13 mouse cellular contexts compared by ENCODE assay signal in genomic region chr2:153428485-153428884, GRCm38 (mm10).
A peak's percentile ranks its signal among the peaks of the same experiment; 100 is the strongest.
DNase-seq lines count a peak whose midpoint lies in the region; ATAC-seq and TF ChIP-seq lines count a peak whose summit lies in the region.
"Had no signal": no experiment of that assay in that cellular context is flagged by ENCODE, and none has a peak within 500 bp of the region (broad histone marks: within the 10 kb centered on the region; RNA-seq: fewer than 3 reads in every experiment).

No protein-coding gene starts in this region.

- no peaks in the 10 kb centered on the region for H3K27me3 ChIP-seq in heart, embryonic 11.5 days (ENCODE audit: control insufficient read depth, insufficient read depth, low read length)
- no peaks in the 10 kb centered on the region for H3K27me3 ChIP-seq in midbrain, embryonic 10.5 days (ENCODE audit: low read depth, poor library complexity, severe bottlenecking)
- no peaks in the 10 kb centered on the region; the same call in 1 of the 2 replicates for H3K27me3 ChIP-seq in midbrain, embryonic 11.5 days (ENCODE audit: control insufficient read depth, insufficient read depth, low read length)
- no peaks in the 10 kb centered on the region for H3K27me3 ChIP-seq in intestine, postnatal 0 days (replicated peaks; ENCODE audit: control insufficient read depth, insufficient read depth, low read length)
- H3K27me3 ChIP-seq in small intestine, adult 2 months (ENCODE audit: control insufficient read depth, insufficient read depth, low read length), result no peaks in the 10 kb centered on the region
- no peaks in the 10 kb centered on the region for H3K27me3 ChIP-seq in cerebellum, adult 2 months (ENCODE audit: control insufficient read depth, insufficient read depth, low read length)
- H3K27me3 ChIP-seq: hindbrain, embryonic 13.5 days; liver, embryonic 13.5 days had no signal

- no peak overlapping the region for H3K4me2 ChIP-seq in heart, embryonic 11.5 days
- no peak overlapping the region for H3K4me2 ChIP-seq in midbrain, embryonic 11.5 days
- no peak overlapping the region for H3K4me2 ChIP-seq in intestine, postnatal 0 days (replicated peaks; ENCODE audit: low read depth)
- H3K4me2 ChIP-seq: hindbrain, embryonic 13.5 days; liver, embryonic 13.5 days had no signal

- WGBS in heart, embryonic 11.5 days (ENCODE audit: insufficient replicate concordance), result 56% methylated on average over 2 of the region's 2 CpGs
- WGBS in midbrain, embryonic 10.5 days, result 66% methylated on average over 2 of the region's 2 CpGs
- 77% methylated on average over 2 of the region's 2 CpGs for WGBS in midbrain, embryonic 11.5 days
- 30% methylated on average over 2 of the region's 2 CpGs for WGBS in intestine, postnatal 0 days
- 52% methylated on average over 2 of the region's 2 CpGs for WGBS in small intestine, adult 2 months
- WGBS in cerebellum, adult 2 months, result 51% methylated on average over 2 of the region's 2 CpGs

- H3K9ac ChIP-seq in heart, embryonic 11.5 days (ENCODE audit: low read depth, low read length), result no peak overlapping the region
- no peak overlapping the region for H3K9ac ChIP-seq in midbrain, embryonic 11.5 days (ENCODE audit: low read length)
- no peak overlapping the region for H3K9ac ChIP-seq in intestine, postnatal 0 days (ENCODE audit: low read depth, low read length)
- H3K9ac ChIP-seq: hindbrain, embryonic 13.5 days; liver, embryonic 13.5 days had no signal

- no peak for TF ChIP-seq POLR2A in small intestine, adult 2 months (IDR thresholded peaks at IDR 0.05; ENCODE audit: low read depth, low read length)
- TF ChIP-seq POLR2A in cerebellum, adult 2 months (IDR thresholded peaks at IDR 0.05; ENCODE audit: borderline replicate concordance, insufficient read depth, low read length), result no peak

- DNase-seq in heart, postnatal 4 days, result no peak
- DNase-seq in midbrain, embryonic 10.5 days (ENCODE audit: low spot score), result no peak
- no peak for DNase-seq in midbrain, embryonic 11.5 days (ENCODE audit: low spot score, missing footprints)
- no peak for DNase-seq in cerebellum, adult 2 months
- no peak for DNase-seq in right cerebral cortex, postnatal 4 days
- DNase-seq: cerebellum, postnatal 25 days; gastrocnemius, adult 2 months; liver, embryonic 13.5 days had no signal

- no peak for TF ChIP-seq CTCF in intestine, postnatal 0 days (IDR thresholded peaks at IDR 0.05; ENCODE audit: low read depth)
- TF ChIP-seq CTCF in small intestine, adult 2 months (IDR thresholded peaks at IDR 0.05; ENCODE audit: extremely low read depth, insufficient read length, insufficient replicate concordance, low read depth, low read length), result no peak
- no peak for TF ChIP-seq CTCF in cerebellum, adult 2 months (IDR thresholded peaks at IDR 0.05; ENCODE audit: borderline replicate concordance, insufficient read depth, low read depth, low read length)

- peak overlapping the region; percentile 29 for H3K27ac ChIP-seq in heart, embryonic 11.5 days (ENCODE audit: low read depth, low read length)
- peak overlapping the region; percentile 87; the same call in 1 of the 2 replicates for H3K27ac ChIP-seq in midbrain, embryonic 10.5 days (replicated peaks)
- H3K27ac ChIP-seq in midbrain, embryonic 11.5 days (ENCODE audit: low read depth, low read length), result no peak overlapping the region
- H3K27ac ChIP-seq in intestine, postnatal 0 days (ENCODE audit: low read depth, low read length), result peak overlapping the region; percentile 43
- H3K27ac ChIP-seq in small intestine, adult 2 months (ENCODE audit: insufficient read depth, low read depth, low read length), result peak overlapping the region; percentile 32; the same call in 1 of the 2 replicates
- no peak overlapping the region for H3K27ac ChIP-seq in cerebellum, adult 2 months (ENCODE audit: insufficient read depth, low read length)
- H3K27ac ChIP-seq: gastrocnemius, adult 2 months; hindbrain, embryonic 13.5 days; kidney, postnatal 0 days had no signal

- no peak overlapping the region for H3K4me3 ChIP-seq in heart, embryonic 11.5 days (ENCODE audit: low read depth, low read length)
- H3K4me3 ChIP-seq in midbrain, embryonic 10.5 days, result no peak overlapping the region
- no peak overlapping the region for H3K4me3 ChIP-seq in midbrain, embryonic 11.5 days (ENCODE audit: low read depth, low read length)
- no peak overlapping the region for H3K4me3 ChIP-seq in intestine, postnatal 0 days (ENCODE audit: low read depth, low read length)
- H3K4me3 ChIP-seq in small intestine, adult 2 months (ENCODE audit: low read depth, low read length), result no peak overlapping the region
- no peak overlapping the region for H3K4me3 ChIP-seq in cerebellum, adult 2 months (replicated peaks; ENCODE audit: insufficient read depth, low read depth, low read length)
- H3K4me3 ChIP-seq: gastrocnemius, adult 2 months; hindbrain, embryonic 13.5 days; liver, embryonic 13.5 days had no signal

- no peak for ATAC-seq in heart, embryonic 11.5 days (replicated peaks; ENCODE audit: insufficient number of reproducible peaks, low FRiP score, low TSS enrichment)
- no peak for ATAC-seq in midbrain, embryonic 11.5 days (ENCODE audit: low FRiP score)
- no peak for ATAC-seq in intestine, postnatal 0 days

- peaks cover 82% of the 10 kb centered on the region for H3K4me1 ChIP-seq in heart, embryonic 11.5 days (ENCODE audit: control insufficient read depth, insufficient read depth, low read length)
- H3K4me1 ChIP-seq in midbrain, embryonic 10.5 days, result peaks cover 74% of the 10 kb centered on the region
- H3K4me1 ChIP-seq in midbrain, embryonic 11.5 days (ENCODE audit: control insufficient read depth, insufficient read depth, low read length), result peaks cover 19% of the 10 kb centered on the region
- peaks cover 25% of the 10 kb centered on the region for H3K4me1 ChIP-seq in intestine, postnatal 0 days (replicated peaks; ENCODE audit: control insufficient read depth, insufficient read depth, low read length)
- H3K4me1 ChIP-seq in small intestine, adult 2 months (ENCODE audit: control insufficient read depth, insufficient read depth, insufficient read length, low read length), result peaks cover 35% of the 10 kb centered on the region
- H3K4me1 ChIP-seq in cerebellum, adult 2 months (ENCODE audit: control insufficient read depth, insufficient read depth, low read length), result peaks cover 8% of the 10 kb centered on the region

- no peaks in the 10 kb centered on the region for H3K9me3 ChIP-seq in heart, embryonic 11.5 days (replicated peaks; ENCODE audit: control insufficient read depth, low read length)
- no peaks in the 10 kb centered on the region for H3K9me3 ChIP-seq in midbrain, embryonic 10.5 days (replicated peaks)
- H3K9me3 ChIP-seq in midbrain, embryonic 11.5 days (ENCODE audit: control insufficient read depth, low read length), result no peaks in the 10 kb centered on the region
- no peaks in the 10 kb centered on the region for H3K9me3 ChIP-seq in intestine, postnatal 0 days (ENCODE audit: control insufficient read depth)
- H3K9me3 ChIP-seq: hindbrain, embryonic 13.5 days; liver, embryonic 13.5 days had no signal

- peaks cover 12% of the 10 kb centered on the region for H3K36me3 ChIP-seq in heart, embryonic 11.5 days (ENCODE audit: control insufficient read depth, insufficient read depth, low read length)
- H3K36me3 ChIP-seq in midbrain, embryonic 10.5 days, result peaks cover 71% of the 10 kb centered on the region
- H3K36me3 ChIP-seq in midbrain, embryonic 11.5 days (ENCODE audit: control insufficient read depth, insufficient read depth, low read length), result 0 out of 2 replicates have a peak, but pooled peaks cover 2% of the 10 kb centered on the region
- peaks cover 46% of the 10 kb centered on the region for H3K36me3 ChIP-seq in intestine, postnatal 0 days (ENCODE audit: control insufficient read depth, insufficient read depth)
- peaks cover 22% of the 10 kb centered on the region for H3K36me3 ChIP-seq in small intestine, adult 2 months (ENCODE audit: control insufficient read depth, insufficient read depth, low read length)

Comparison
In these comparisons a context has a peak if more than half of its experiments do, and no peak if none do; other contexts are left out.
1. H3K27ac ChIP-seq: peak in heart, embryonic 11.5 days (single experiment), midbrain, embryonic 10.5 days (single experiment), intestine, postnatal 0 days (single experiment) and small intestine, adult 2 months (single experiment); none in midbrain, embryonic 11.5 days (single experiment) and cerebellum, adult 2 months (single experiment).